Mouse (Mus musculus) lung, postnatal 10 days (tissue): Measurements from ENCODE around the gene Lrp8.

Experiments
- DNase-seq: peaks from one replicate; pipeline ENCODE4 v3.0.0; 2021

Gene Lrp8

GRCm38 (mm10) chr4:107802185-107802449 lies at the start of gene Lrp8:
Gene Lrp8 (plus strand): TSS chr4:107802261.
- DNase-seq, result no peak

GRCm38 (mm10) chr4:107756222-107756621 lies 45.8 kb upstream of the Lrp8 start:
- no peak for DNase-seq

- no peak for DNase-seq
These were observed 44.3 kb upstream of the Lrp8 start for GRCm38 (mm10) chr4:107757487-107758470.

- no peak for DNase-seq
These were observed 43.1 kb upstream of the Lrp8 start for GRCm38 (mm10) chr4:107758938-107759337.

- DNase-seq, result no peak
These were observed 39.1 kb upstream of the Lrp8 start for GRCm38 (mm10) chr4:107763001-107763400.

GRCm38 (mm10) chr4:107763598-107763997 lies 38.5 kb upstream of the Lrp8 start:
- DNase-seq, result no peak

GRCm38 (mm10) chr4:107765196-107765813 lies 36.8 kb upstream of the Lrp8 start:
- DNase-seq, result no peak

- no peak for DNase-seq
These were observed 35.9 kb upstream of the Lrp8 start for GRCm38 (mm10) chr4:107766182-107766581.

GRCm38 (mm10) chr4:107772122-107772825 lies 29.8 kb upstream of the Lrp8 start:
- no peak for DNase-seq

GRCm38 (mm10) chr4:107774868-107775267 lies 27.2 kb upstream of the Lrp8 start:
- DNase-seq, result no peak

- DNase-seq, result no peak
These were observed 26.4 kb upstream of the Lrp8 start for GRCm38 (mm10) chr4:107775672-107776071.

GRCm38 (mm10) chr4:107776990-107777673 lies 24.9 kb upstream of the Lrp8 start:
- peak; percentile 16 for DNase-seq

- DNase-seq, result no peak
These were observed 18.5 kb upstream of the Lrp8 start for GRCm38 (mm10) chr4:107783541-107783940.

- no peak for DNase-seq
These were observed 13.2 kb upstream of the Lrp8 start for GRCm38 (mm10) chr4:107788841-107789240.

- DNase-seq, result no peak
These were observed 1.3 kb upstream of the Lrp8 start for GRCm38 (mm10) chr4:107800801-107801200.

GRCm38 (mm10) chr4:107801366-107802184 lies 486 bp upstream of the Lrp8 start:
- peak; percentile 71 for DNase-seq

- no peak for DNase-seq
These were observed 630 bp downstream of the Lrp8 start for GRCm38 (mm10) chr4:107802450-107803331.

- peak; percentile 69 for DNase-seq
These were observed 1.5 kb downstream of the Lrp8 start for GRCm38 (mm10) chr4:107803351-107804106.

GRCm38 (mm10) chr4:107805491-107805890 lies 3.4 kb downstream of the Lrp8 start:
- DNase-seq, result no peak

GRCm38 (mm10) chr4:107807796-107808195 lies 5.7 kb downstream of the Lrp8 start:
- no peak for DNase-seq
